Mouse (Mus musculus): ENCODE results near the gene Nags. TPM values are rescaled to one million over a fixed set of nuclear protein-coding genes. Genes with fewer than 3 reads are reported as not detected.

Gene Nags
- polyA plus RNA-seq, 1 experiment from 2014 or later: 37.9 TPM

- 2% methylated on average over 20 of the region's 21 CpGs for WGBS
- Histone ChIP-seq H3K9ac (ENCODE audit: low read depth, low read length) (no peak overlapping the region), H3K9me3 (ENCODE audit: control insufficient read depth) (no peaks in the 10 kb centered on the region), H3K36me3 (ENCODE audit: control insufficient read depth, insufficient read depth) (no peaks in the 10 kb centered on the region), H3K4me2 (replicated peaks; ENCODE audit: low read depth) (0 out of 2 replicates have a peak overlapping the region, but pooled peaks have one; percentile 24), H3K4me3 (ENCODE audit: low read depth, low read length) (0 out of 2 replicates have a peak overlapping the region, but pooled peaks have one; percentile 7), H3K27ac (ENCODE audit: low read depth, low read length) (no peak overlapping the region), H3K4me1 (replicated peaks; ENCODE audit: control insufficient read depth, insufficient read depth, low read length) (no peaks in the 10 kb centered on the region), H3K27me3 (replicated peaks; ENCODE audit: control insufficient read depth, insufficient read depth, low read length) (peaks cover 63% of the 10 kb centered on the region)
- ATAC-seq: no peak
- TF ChIP-seq CTCF (IDR thresholded peaks at IDR 0.05; ENCODE audit: low read depth): no peak
Measured at GRCm38 (mm10) chr11:102106911-102107310, 38.4 kb upstream of the Nags start.

GRCm38 (mm10) chr11:102107732-102108131 lies 37.6 kb upstream of the Nags start, which contains the start of gene Pyy:
Pyy (minus strand) TSS chr11:102107832.
- TF ChIP-seq CTCF (IDR thresholded peaks at IDR 0.05; ENCODE audit: low read depth): no peak
- H3K9me3 ChIP-seq (ENCODE audit: control insufficient read depth): no peaks in the 10 kb centered on the region
- no peak for ATAC-seq
- H3K4me2 ChIP-seq (replicated peaks; ENCODE audit: low read depth): 0 out of 2 replicates have a peak within 1 kb of the TSS, but pooled peaks have one; percentile 24
- H3K4me3 ChIP-seq (ENCODE audit: low read depth, low read length): 0 out of 2 replicates have a peak within 1 kb of the TSS, but pooled peaks have one; percentile 7
- H3K4me1 ChIP-seq (replicated peaks; ENCODE audit: control insufficient read depth, insufficient read depth, low read length): no peaks in the 10 kb centered on the region
- no peak within 1 kb of the TSS for H3K27ac ChIP-seq (ENCODE audit: low read depth, low read length)
- WGBS: 14% methylated on average over 9 of the region's 9 CpGs
- no peaks in the 10 kb centered on the region for H3K36me3 ChIP-seq (ENCODE audit: control insufficient read depth, insufficient read depth)
- no peak within 1 kb of the TSS for H3K9ac ChIP-seq (ENCODE audit: low read depth, low read length)
- H3K27me3 ChIP-seq (replicated peaks; ENCODE audit: control insufficient read depth, insufficient read depth, low read length): peaks cover 56% of the 10 kb centered on the region

- no peak for ATAC-seq
- no peak overlapping the region for H3K4me2 ChIP-seq (replicated peaks; ENCODE audit: low read depth)
- H3K4me1 ChIP-seq (replicated peaks; ENCODE audit: control insufficient read depth, insufficient read depth, low read length): no peaks in the 10 kb centered on the region
- no peak for TF ChIP-seq CTCF (IDR thresholded peaks at IDR 0.05; ENCODE audit: low read depth)
- H3K36me3 ChIP-seq (ENCODE audit: control insufficient read depth, insufficient read depth): no peaks in the 10 kb centered on the region
- H3K27ac ChIP-seq (ENCODE audit: low read depth, low read length): no peak overlapping the region
- no peak overlapping the region for H3K4me3 ChIP-seq (ENCODE audit: low read depth, low read length)
- no peaks in the 10 kb centered on the region for H3K9me3 ChIP-seq (ENCODE audit: control insufficient read depth)
- WGBS: 56% methylated on average over 5 of the region's 5 CpGs
- H3K9ac ChIP-seq (ENCODE audit: low read depth, low read length): no peak overlapping the region
- peaks cover 30% of the 10 kb centered on the region for H3K27me3 ChIP-seq (replicated peaks; ENCODE audit: control insufficient read depth, insufficient read depth, low read length)
Measured at GRCm38 (mm10) chr11:102111576-102111975, 33.7 kb upstream of the Nags start.

GRCm38 (mm10) chr11:102116241-102116640 lies 29.1 kb upstream of the Nags start:
- Histone ChIP-seq H3K27ac (ENCODE audit: low read depth, low read length) (no peak overlapping the region), H3K4me2 (replicated peaks; ENCODE audit: low read depth) (no peak overlapping the region), H3K27me3 (replicated peaks; ENCODE audit: control insufficient read depth, insufficient read depth, low read length) (peaks cover 4% of the 10 kb centered on the region; the same call in 1 of the 2 replicates), H3K4me3 (ENCODE audit: low read depth, low read length) (no peak overlapping the region), H3K4me1 (replicated peaks; ENCODE audit: control insufficient read depth, insufficient read depth, low read length) (no peaks in the 10 kb centered on the region), H3K9me3 (ENCODE audit: control insufficient read depth) (no peaks in the 10 kb centered on the region), H3K9ac (ENCODE audit: low read depth, low read length) (no peak overlapping the region), H3K36me3 (ENCODE audit: control insufficient read depth, insufficient read depth) (no peaks in the 10 kb centered on the region)
- WGBS: 42% methylated on average over 8 of the region's 8 CpGs
- no peak for TF ChIP-seq CTCF (IDR thresholded peaks at IDR 0.05; ENCODE audit: low read depth)
- no peak for ATAC-seq

DNA sequence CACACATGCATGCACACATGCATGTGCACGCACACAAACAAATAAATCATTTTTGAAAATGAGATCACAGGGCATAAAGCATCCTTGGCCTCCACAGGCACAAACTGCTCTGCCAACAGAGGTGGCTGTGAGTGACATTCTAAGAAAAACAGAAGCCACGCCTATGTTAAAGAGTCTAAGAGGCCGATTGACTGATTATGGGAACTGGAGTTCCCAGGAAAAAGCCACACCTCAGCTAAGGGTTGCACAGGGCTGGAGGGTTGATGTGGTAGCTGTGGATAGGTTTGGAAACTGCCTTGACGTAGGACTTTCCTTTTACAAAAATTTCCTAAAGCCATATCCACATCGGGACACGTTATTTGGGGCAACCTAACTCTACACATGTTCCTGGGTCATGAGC lies 27.9 kb upstream of the Nags start:
- Histone ChIP-seq H3K4me2 (replicated peaks; ENCODE audit: low read depth) (no peak overlapping the region), H3K4me3 (ENCODE audit: low read depth, low read length) (no peak overlapping the region), H3K27ac (ENCODE audit: low read depth, low read length) (no peak overlapping the region), H3K9me3 (ENCODE audit: control insufficient read depth) (no peaks in the 10 kb centered on the region), H3K4me1 (replicated peaks; ENCODE audit: control insufficient read depth, insufficient read depth, low read length) (no peaks in the 10 kb centered on the region), H3K9ac (ENCODE audit: low read depth, low read length) (no peak overlapping the region), H3K27me3 (replicated peaks; ENCODE audit: control insufficient read depth, insufficient read depth, low read length) (peaks cover 4% of the 10 kb centered on the region; the same call in 1 of the 2 replicates), H3K36me3 (ENCODE audit: control insufficient read depth, insufficient read depth) (no peaks in the 10 kb centered on the region)
- no peak for TF ChIP-seq CTCF (IDR thresholded peaks at IDR 0.05; ENCODE audit: low read depth)
- peak; percentile 31; the same call in 1 of the 2 replicates for ATAC-seq
- WGBS: 57% methylated on average over 6 of the region's 6 CpGs

DNA sequence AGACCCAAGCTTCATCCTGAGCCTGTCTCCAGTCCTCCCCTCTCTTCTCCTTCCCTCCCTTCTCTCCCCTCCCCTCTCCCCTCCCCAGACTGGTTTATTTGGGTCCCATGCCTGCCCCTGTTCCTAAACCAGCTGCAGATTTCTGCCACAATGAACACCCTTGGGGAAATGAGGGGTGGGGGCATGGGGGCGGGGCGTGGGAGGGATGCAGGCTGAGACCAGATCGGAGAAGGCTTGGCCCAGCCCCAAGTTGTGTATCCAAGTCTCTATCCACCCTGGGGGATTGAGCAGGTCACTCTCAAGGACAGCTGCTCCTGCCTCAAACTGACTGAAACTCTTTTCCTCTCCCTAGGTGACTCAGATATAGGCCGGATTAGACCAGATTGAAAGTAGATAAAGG lies 10.8 kb upstream of the Nags start:
- ATAC-seq: no peak
- Histone ChIP-seq H3K36me3 (ENCODE audit: control insufficient read depth, insufficient read depth) (no peaks in the 10 kb centered on the region; the same call in 1 of the 2 replicates), H3K9me3 (ENCODE audit: control insufficient read depth) (no peaks in the 10 kb centered on the region)

More for the DNA sequence above, 10.8 kb upstream of the Nags start:
- Histone ChIP-seq H3K27me3 (replicated peaks; ENCODE audit: control insufficient read depth, insufficient read depth, low read length) (no peaks in the 10 kb centered on the region), H3K4me3 (ENCODE audit: low read depth, low read length) (no peak overlapping the region), H3K4me2 (replicated peaks; ENCODE audit: low read depth) (no peak overlapping the region), H3K27ac (ENCODE audit: low read depth, low read length) (no peak overlapping the region), H3K9ac (ENCODE audit: low read depth, low read length) (no peak overlapping the region), H3K4me1 (replicated peaks; ENCODE audit: control insufficient read depth, insufficient read depth, low read length) (peaks cover 3% of the 10 kb centered on the region; the same call in 1 of the 2 replicates)
- WGBS: 18% methylated on average over 4 of the region's 4 CpGs
- no peak for TF ChIP-seq CTCF (IDR thresholded peaks at IDR 0.05; ENCODE audit: low read depth)

All from intestine, postnatal 0 days (tissue).